Mouse (Mus musculus) G1E (cell line): ENCODE measurements around the gene Ktn1.

Source experiments
- CTCF ChIP-seq: IDR thresholded peaks from 2 replicates; pipeline ENCODE4 v1.5.1; 2012; ENCODE audit warnings: low read depth, low read length, inconsistent platforms, mixed read lengths
- GATA1 ChIP-seq: IDR thresholded peaks from 2 replicates; pipeline ENCODE4 v1.6.1; 2012; ENCODE audit warnings: borderline replicate concordance, low read length, inconsistent platforms, mixed read lengths
- GATA2 ChIP-seq: IDR thresholded peaks from 2 replicates; pipeline ENCODE4 v1.6.1; 2012; ENCODE audit warnings: low read depth, low read length, inconsistent platforms, borderline replicate concordance
- POLR2AphosphoS5 ChIP-seq: IDR thresholded peaks from 2 replicates; pipeline ENCODE4 v1.6.1; 2012; ENCODE audit warnings: low read depth, low read length, inconsistent platforms; ENCODE audit not compliant: insufficient replicate concordance
- TAL1 ChIP-seq: conservative IDR thresholded peaks from 2 replicates; pipeline ENCODE4 v1.6.1; 2012; ENCODE audit warnings: low read depth, low read length, inconsistent platforms, mixed read lengths

GRCm38 (mm10) chr14:47627360-47627759 is 20.9 kb upstream of the Ktn1 start:
- TF ChIP-seq CTCF (no peak), TAL1 (no peak), GATA1 (no peak), GATA2 (no peak), POLR2AphosphoS5 (no peak)
